Mouse (Mus musculus) heart, embryonic 11.5 days (tissue): ENCODE data around the gene C2cd2. TPM values are rescaled to one million over a fixed set of nuclear protein-coding genes. Genes with fewer than 3 reads are reported as not detected.

Source experiments
- ATAC-seq: fragments of 200-750 bp; cut with Nextera tagmentation; replicated peaks from 2 replicates; pipeline ENCODE4 v1.8.0; 2017; ENCODE audit warnings: moderate library complexity; ENCODE audit not compliant: insufficient number of reproducible peaks, low FRiP score, low TSS enrichment
- H3K27ac ChIP-seq: fragments of 300-500 bp; sonication (generic); 2 replicates; pipeline ENCODE4 v1.5.1; 2014; ENCODE audit warnings: mild to moderate bottlenecking, low read depth, low read length
- H3K27me3 ChIP-seq: fragments of 300-500 bp; sonication (generic); 2 replicates; pipeline ENCODE4 v1.6.1; 2014; ENCODE audit warnings: mild to moderate bottlenecking, low read length, mixed read lengths; ENCODE audit not compliant: control insufficient read depth, insufficient read depth
- H3K36me3 ChIP-seq: fragments of 300-500 bp; sonication (generic); 2 replicates; pipeline ENCODE4 v1.6.1; 2014; ENCODE audit warnings: mild to moderate bottlenecking, low read length, moderate library complexity, mixed read lengths; ENCODE audit not compliant: control insufficient read depth, insufficient read depth
- H3K4me1 ChIP-seq: fragments of 300-500 bp; sonication (generic); 2 replicates; pipeline ENCODE4 v1.6.1; 2014; ENCODE audit warnings: low read length; ENCODE audit not compliant: control insufficient read depth, insufficient read depth
- H3K4me2 ChIP-seq: fragments of 300-500 bp; sonication (generic); 2 replicates; pipeline ENCODE4 v1.6.1; 2014; ENCODE audit warnings: mild to moderate bottlenecking, moderate library complexity
- H3K4me3 ChIP-seq: fragments of 300-500 bp; sonication (generic); 2 replicates; pipeline ENCODE4 v1.5.1; 2014; ENCODE audit warnings: low read depth, low read length
- H3K9ac ChIP-seq: fragments of 300-500 bp; sonication (generic); 2 replicates; pipeline ENCODE4 v1.6.1; 2014; ENCODE audit warnings: mild to moderate bottlenecking, low read depth, low read length, moderate library complexity
- H3K9me3 ChIP-seq: fragments of 300-500 bp; sonication (generic); replicated peaks from 2 replicates; pipeline ENCODE4 v1.6.1; 2016; ENCODE audit warnings: low read length; ENCODE audit not compliant: control insufficient read depth
- WGBS: fragments of 180-500 bp; shearing (Covaris S2); extraction: QIAGEN DNeasy Blood & Tissue Kit; methylation state at CpG from one replicate; pipeline ENCODE4 v1.1.7; 2014; ENCODE audit not compliant: insufficient replicate concordance; 5-methylcytosine and 5-hydroxymethylcytosine counted together
- polyA plus RNA-seq: library from polyadenylated mRNA; unstranded; fragments of >200 nt; fragmentation: Nextera tagmentation; extraction: Ambion mirVana; gene quantifications from 2 replicates; pipeline ENCODE4 v1.2.1, GENCODE M21; 2014

The C2cd2 gene
- polyA plus RNA-seq, 1 experiment from 2014 or later: 14.6 TPM

- Histone ChIP-seq H3K4me3 (no peak overlapping the region), H3K9me3 (no peaks in the 10 kb centered on the region), H3K9ac (no peak overlapping the region), H3K27me3 (no peaks in the 10 kb centered on the region; the same call in 1 of the 2 replicates), H3K36me3 (no peaks in the 10 kb centered on the region), H3K4me2 (no peak overlapping the region), H3K27ac (no peak overlapping the region), H3K4me1 (0 out of 2 replicates have a peak, but pooled peaks cover 8% of the 10 kb centered on the region)
- ATAC-seq: no peak
Measured at GRCm38 (mm10) chr16:97930231-97930630, 32.2 kb downstream of the C2cd2 start.

- Histone ChIP-seq H3K4me2 (no peak overlapping the region), H3K27me3 (no peaks in the 10 kb centered on the region; the same call in 1 of the 2 replicates), H3K4me1 (0 out of 2 replicates have a peak, but pooled peaks cover 8% of the 10 kb centered on the region), H3K9me3 (no peaks in the 10 kb centered on the region), H3K36me3 (no peaks in the 10 kb centered on the region), H3K9ac (no peak overlapping the region), H3K27ac (no peak overlapping the region), H3K4me3 (no peak overlapping the region)
- 53% methylated on average over 1 of the region's 1 CpGs for WGBS
- ATAC-seq: no peak
Measured at GRCm38 (mm10) chr16:97929520-97929919, 32.9 kb downstream of the C2cd2 start.

- Histone ChIP-seq H3K27me3 (no peaks in the 10 kb centered on the region), H3K36me3 (no peaks in the 10 kb centered on the region), H3K27ac (no peak overlapping the region), H3K4me3 (no peak overlapping the region), H3K4me1 (0 out of 2 replicates have a peak, but pooled peaks cover 8% of the 10 kb centered on the region), H3K9me3 (no peaks in the 10 kb centered on the region), H3K4me2 (no peak overlapping the region), H3K9ac (no peak overlapping the region)
- ATAC-seq: no peak
- WGBS: 85% methylated on average over 3 of the region's 3 CpGs
Measured at GRCm38 (mm10) chr16:97927331-97927938, 35.0 kb downstream of the C2cd2 start.

- WGBS: 79% methylated on average over 9 of the region's 9 CpGs
- Histone ChIP-seq H3K9me3 (no peaks in the 10 kb centered on the region), H3K4me3 (no peak overlapping the region), H3K9ac (no peak overlapping the region), H3K27ac (no peak overlapping the region), H3K27me3 (no peaks in the 10 kb centered on the region), H3K36me3 (no peaks in the 10 kb centered on the region), H3K4me2 (no peak overlapping the region), H3K4me1 (peaks cover 11% of the 10 kb centered on the region)
- no peak for ATAC-seq
Measured at GRCm38 (mm10) chr16:97926381-97926780, 36.0 kb downstream of the C2cd2 start.

- 70% methylated on average over 2 of the region's 2 CpGs for WGBS
Measured at GRCm38 (mm10) chr16:97925760-97926159, 36.6 kb downstream of the C2cd2 start.

GRCm38 (mm10) chr16:97923700-97924099 lies 38.7 kb downstream of the C2cd2 start:
- H3K9ac ChIP-seq: no peak overlapping the region
- 60% methylated on average over 1 of the region's 1 CpGs for WGBS

More at GRCm38 (mm10) chr16:97925760-97926159, 36.6 kb downstream of the C2cd2 start:
- H3K9me3 ChIP-seq: no peaks in the 10 kb centered on the region
- H3K36me3 ChIP-seq: no peaks in the 10 kb centered on the region
- no peak overlapping the region for H3K4me3 ChIP-seq
- no peak overlapping the region for H3K27ac ChIP-seq
- no peak overlapping the region for H3K4me2 ChIP-seq
- no peak for ATAC-seq
- no peaks in the 10 kb centered on the region for H3K27me3 ChIP-seq
- H3K4me1 ChIP-seq: peaks cover 15% of the 10 kb centered on the region
- no peak overlapping the region for H3K9ac ChIP-seq

GRCm38 (mm10) chr16:97922779-97923126 lies 39.6 kb downstream of the C2cd2 start:
- 0% methylated on average over 9 of the region's 9 CpGs for WGBS
- Histone ChIP-seq H3K4me2 (peak overlapping the region; percentile 70), H3K27ac (no peak overlapping the region), H3K9ac (peak overlapping the region; percentile 76; the same call in 1 of the 2 replicates), H3K27me3 (no peaks in the 10 kb centered on the region), H3K4me1 (peaks cover 20% of the 10 kb centered on the region), H3K4me3 (peak overlapping the region; percentile 72), H3K36me3 (no peaks in the 10 kb centered on the region), H3K9me3 (no peaks in the 10 kb centered on the region)
- ATAC-seq: no peak

More at GRCm38 (mm10) chr16:97923700-97924099, 38.7 kb downstream of the C2cd2 start:
- no peak overlapping the region for H3K4me2 ChIP-seq
- no peak overlapping the region for H3K4me3 ChIP-seq
- ATAC-seq: no peak
- no peak overlapping the region for H3K27ac ChIP-seq
- H3K36me3 ChIP-seq: no peaks in the 10 kb centered on the region
- no peaks in the 10 kb centered on the region for H3K27me3 ChIP-seq
- H3K9me3 ChIP-seq: no peaks in the 10 kb centered on the region
- peaks cover 25% of the 10 kb centered on the region for H3K4me1 ChIP-seq

GRCm38 (mm10) chr16:97921961-97922778 lies 40.2 kb downstream of the C2cd2 start:
- 1% methylated on average over 74 of the region's 75 CpGs for WGBS
- peak overlapping the region; percentile 70 for H3K4me2 ChIP-seq
- H3K27me3 ChIP-seq: no peaks in the 10 kb centered on the region
- no peaks in the 10 kb centered on the region for H3K36me3 ChIP-seq
- ATAC-seq: peak; percentile 90
- peak overlapping the region; percentile 72 for H3K4me3 ChIP-seq
- no peaks in the 10 kb centered on the region for H3K9me3 ChIP-seq
- peak overlapping the region; percentile 76 for H3K9ac ChIP-seq
- peak overlapping the region; percentile 73 for H3K27ac ChIP-seq
- H3K4me1 ChIP-seq: peaks cover 20% of the 10 kb centered on the region
